Mouse (Mus musculus) forebrain, embryonic 14.5 days (tissue): ENCODE measurements around the gene Aars. TPM values are rescaled to one million over a fixed set of nuclear protein-coding genes. Genes with fewer than 3 reads are reported as not detected.

Experiments
- ATAC-seq: fragments of 200-750 bp; cut with Nextera tagmentation; 2 replicates; pipeline ENCODE4 v1.8.0; 2017; ENCODE audit warnings: mild to moderate bottlenecking, moderate library complexity
- DNase-seq: peaks from one replicate; pipeline ENCODE4 v3.0.0-alpha.2; 2015; ENCODE audit warnings: low spot score
- H3K27ac ChIP-seq: fragments of 300-500 bp; sonication (generic); 2 replicates; pipeline ENCODE4 v1.5.1; 2014; ENCODE audit warnings: low read depth, mild to moderate bottlenecking, control low read depth, low read length, moderate library complexity
- H3K27me3 ChIP-seq: fragments of 300-500 bp; sonication (generic); replicated peaks from 2 replicates; pipeline ENCODE4 v1.6.1; 2014; ENCODE audit warnings: low read length, control low read depth, mixed read lengths; ENCODE audit not compliant: control insufficient read depth, insufficient read depth
- H3K36me3 ChIP-seq: fragments of 300-500 bp; sonication (generic); 2 replicates; pipeline ENCODE4 v1.6.1; 2014; ENCODE audit warnings: low read length, control low read depth; ENCODE audit not compliant: control insufficient read depth, insufficient read depth
- H3K4me1 ChIP-seq: fragments of 300-500 bp; sonication (generic); 2 replicates; pipeline ENCODE4 v1.6.1; 2014; ENCODE audit warnings: antibody characterized with exemption, low read length, control low read depth; ENCODE audit not compliant: control insufficient read depth, insufficient read depth
- H3K4me2 ChIP-seq: fragments of 300-500 bp; sonication (generic); 2 replicates; pipeline ENCODE4 v1.6.1; 2014; ENCODE audit warnings: mild to moderate bottlenecking, control low read depth, low read length
- H3K4me3 ChIP-seq: fragments of 300-500 bp; sonication (generic); 2 replicates; pipeline ENCODE4 v1.5.1; 2014; ENCODE audit warnings: low read depth, low read length, control low read depth
- H3K9ac ChIP-seq: fragments of 300-500 bp; sonication (generic); 2 replicates; pipeline ENCODE4 v1.6.1; 2014; ENCODE audit warnings: mild to moderate bottlenecking, low read length, control low read depth, moderate library complexity
- H3K9me3 ChIP-seq: fragments of 300-500 bp; sonication (generic); replicated peaks from 2 replicates; pipeline ENCODE4 v1.6.1; 2016; ENCODE audit warnings: low read length, control low read depth, mixed read lengths; ENCODE audit not compliant: control insufficient read depth
- WGBS: fragments of 180-500 bp; shearing (Covaris S2); extraction: QIAGEN DNeasy Blood & Tissue Kit; methylation state at CpG from one replicate; pipeline ENCODE4 v1.1.7; 2014; 5-methylcytosine and 5-hydroxymethylcytosine counted together
- polyA plus RNA-seq: library from polyadenylated mRNA; unstranded; fragments of >200 nt; fragmentation: Nextera tagmentation; extraction: Ambion mirVana; gene quantifications from 2 replicates; pipeline ENCODE4 v1.2.1, GENCODE M21; 2014

The Aars gene
- polyA plus RNA-seq, 1 experiment from 2014 or later: 61.8 TPM

GRCm38 (mm10) chr8:111027391-111027937 is 5.5 kb upstream of the Aars start:
- peak overlapping the region; percentile 84 for H3K9ac ChIP-seq
- under 1% methylated on average over 31 of the region's 31 CpGs for WGBS
- peak overlapping the region; percentile 76 for H3K4me3 ChIP-seq
- ATAC-seq: peak; percentile 96
- no peaks in the 10 kb centered on the region for H3K9me3 ChIP-seq
- DNase-seq: peak; percentile 85
- H3K4me2 ChIP-seq: peak overlapping the region; percentile 86
- peak overlapping the region; percentile 21; the same call in 1 of the 2 replicates for H3K27ac ChIP-seq
- no peaks in the 10 kb centered on the region for H3K36me3 ChIP-seq
- peaks cover 5% of the 10 kb centered on the region for H3K4me1 ChIP-seq
- no peaks in the 10 kb centered on the region for H3K27me3 ChIP-seq

GRCm38 (mm10) chr8:111029589-111029988 is 3.4 kb upstream of the Aars start:
- Histone ChIP-seq H3K9me3 (no peaks in the 10 kb centered on the region), H3K4me3 (no peak overlapping the region), H3K9ac (no peak overlapping the region), H3K36me3 (no peaks in the 10 kb centered on the region), H3K27ac (no peak overlapping the region), H3K27me3 (no peaks in the 10 kb centered on the region), H3K4me2 (no peak overlapping the region), H3K4me1 (peaks cover 7% of the 10 kb centered on the region)
- 62% methylated on average over 4 of the region's 4 CpGs for WGBS
- no peak for DNase-seq
- ATAC-seq: no peak

GRCm38 (mm10) chr8:111030045-111030444 is 2.9 kb upstream of the Aars start:
- 89% methylated on average over 6 of the region's 6 CpGs for WGBS
- H3K4me2 ChIP-seq: no peak overlapping the region
- ATAC-seq: no peak

GRCm38 (mm10) chr8:111031572-111031971 is 1.4 kb upstream of the Aars start, which contains the start of gene Ddx19b:
TSS of gene Ddx19b (minus strand) at chr8:111031751.
- no peaks in the 10 kb centered on the region for H3K27me3 ChIP-seq
- H3K4me3 ChIP-seq: no peak within 1 kb of the TSS
- WGBS: 92% methylated on average over 19 of the region's 19 CpGs
- H3K4me1 ChIP-seq: peaks cover 19% of the 10 kb centered on the region
- H3K36me3 ChIP-seq: peaks cover 2% of the 10 kb centered on the region; the same call in 1 of the 2 replicates
- DNase-seq (no peak), ATAC-seq (no peak)
- no peaks in the 10 kb centered on the region for H3K9me3 ChIP-seq
- H3K27ac ChIP-seq: no peak within 1 kb of the TSS
- no peak within 1 kb of the TSS for H3K4me2 ChIP-seq
- no peak within 1 kb of the TSS for H3K9ac ChIP-seq

More at GRCm38 (mm10) chr8:111030045-111030444, 2.9 kb upstream of the Aars start:
- no peak overlapping the region for H3K4me3 ChIP-seq
- H3K27ac ChIP-seq: no peak overlapping the region
- H3K27me3 ChIP-seq: no peaks in the 10 kb centered on the region
- no peak overlapping the region for H3K9ac ChIP-seq
- H3K36me3 ChIP-seq: no peaks in the 10 kb centered on the region
- peaks cover 12% of the 10 kb centered on the region for H3K4me1 ChIP-seq
- DNase-seq: no peak
- H3K9me3 ChIP-seq: no peaks in the 10 kb centered on the region

GRCm38 (mm10) chr8:111033482-111034215 is 705 bp downstream of the Aars start:
- Histone ChIP-seq H3K36me3 (peaks cover 22% of the 10 kb centered on the region), H3K27me3 (no peaks in the 10 kb centered on the region), H3K9ac (peak overlapping the region; percentile 69), H3K4me3 (peak overlapping the region; percentile 60), H3K9me3 (no peaks in the 10 kb centered on the region), H3K4me1 (peaks cover 14% of the 10 kb centered on the region), H3K27ac (peak overlapping the region; percentile 74; the same call in 1 of the 2 replicates), H3K4me2 (peak overlapping the region; percentile 55)
- ATAC-seq (peak; percentile 100), DNase-seq (peak; percentile 100)
- 6% methylated on average over 37 of the region's 37 CpGs for WGBS

GRCm38 (mm10) chr8:111034276-111034675 is 1.3 kb downstream of the Aars start:
- no peaks in the 10 kb centered on the region for H3K27me3 ChIP-seq
- H3K4me1 ChIP-seq: peaks cover 14% of the 10 kb centered on the region
- peak; percentile 42 for DNase-seq
- peak overlapping the region; percentile 55 for H3K4me2 ChIP-seq
- H3K27ac ChIP-seq: peak overlapping the region; percentile 74; the same call in 1 of the 2 replicates
- 21% methylated on average over 12 of the region's 12 CpGs for WGBS
- no peak for ATAC-seq
- peaks cover 29% of the 10 kb centered on the region for H3K36me3 ChIP-seq
- H3K9ac ChIP-seq: peak overlapping the region; percentile 69
- no peaks in the 10 kb centered on the region for H3K9me3 ChIP-seq
- H3K4me3 ChIP-seq: peak overlapping the region; percentile 60

- peaks cover 14% of the 10 kb centered on the region for H3K4me1 ChIP-seq
- no peak overlapping the region for H3K4me3 ChIP-seq
- peaks cover 51% of the 10 kb centered on the region for H3K36me3 ChIP-seq
- H3K9ac ChIP-seq: no peak overlapping the region
- no peak for ATAC-seq
- no peak for DNase-seq
- H3K4me2 ChIP-seq: no peak overlapping the region
- H3K9me3 ChIP-seq: no peaks in the 10 kb centered on the region
- 94% methylated on average over 15 of the region's 15 CpGs for WGBS
- no peak overlapping the region for H3K27ac ChIP-seq
- H3K27me3 ChIP-seq: no peaks in the 10 kb centered on the region
Measured at GRCm38 (mm10) chr8:111036591-111036990, 3.6 kb downstream of the Aars start.

GRCm38 (mm10) chr8:111042546-111042945 is 9.6 kb downstream of the Aars start:
- DNase-seq: no peak
- Histone ChIP-seq H3K27me3 (no peaks in the 10 kb centered on the region), H3K27ac (no peak overlapping the region), H3K4me2 (no peak overlapping the region), H3K4me3 (no peak overlapping the region), H3K36me3 (peaks cover 98% of the 10 kb centered on the region), H3K4me1 (no peaks in the 10 kb centered on the region), H3K9me3 (no peaks in the 10 kb centered on the region), H3K9ac (no peak overlapping the region)
- 95% methylated on average over 19 of the region's 19 CpGs for WGBS
- ATAC-seq: no peak
